Mouse (Mus musculus) 3134 (cell line): Measurements from ENCODE around the gene Nedd8.

Experiments used
- DNase-seq: peaks from one replicate; pipeline ENCODE4 v3.0.0-alpha.2; 2011; ENCODE audit warnings: low spot score; ENCODE audit not compliant: insufficient read length; ENCODE audit errors: extremely low read depth

Gene Nedd8

GRCm38 (mm10) chr14:55671486-55671832, 465 bp downstream of the Nedd8 start:
- no peak for DNase-seq

- no peak for DNase-seq
These were observed 11.3 kb downstream of the Nedd8 start for GRCm38 (mm10) chr14:55660636-55661035.

GRCm38 (mm10) chr14:55659960-55660573, 11.9 kb downstream of the Nedd8 start, which contains the start of gene Mdp1:
Gene Mdp1 (minus strand): TSS chr14:55660508.
- peak; percentile 81 for DNase-seq

GRCm38 (mm10) chr14:55658011-55658410, 13.9 kb downstream of the Nedd8 start:
- no peak for DNase-seq

DNA sequence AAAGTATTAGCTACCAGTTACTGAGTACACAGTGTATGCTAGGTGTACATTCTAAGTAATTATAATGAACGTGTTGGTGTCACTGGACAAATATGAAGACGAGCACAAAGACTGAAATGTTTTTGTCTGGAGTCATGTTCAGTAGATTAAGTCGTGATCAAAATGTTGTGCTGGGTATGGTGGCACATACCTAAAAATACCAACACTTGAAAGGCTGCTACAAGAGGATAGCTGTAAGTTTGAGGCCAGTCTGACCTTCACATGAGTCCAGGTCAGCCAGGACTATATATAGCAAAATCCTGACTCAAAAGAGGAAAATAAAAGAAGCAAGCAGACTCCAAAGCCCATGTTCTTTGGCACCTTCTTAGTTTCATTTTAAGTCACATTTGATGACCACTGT, 15.0 kb downstream of the Nedd8 start:
- DNase-seq = no peak

DNA sequence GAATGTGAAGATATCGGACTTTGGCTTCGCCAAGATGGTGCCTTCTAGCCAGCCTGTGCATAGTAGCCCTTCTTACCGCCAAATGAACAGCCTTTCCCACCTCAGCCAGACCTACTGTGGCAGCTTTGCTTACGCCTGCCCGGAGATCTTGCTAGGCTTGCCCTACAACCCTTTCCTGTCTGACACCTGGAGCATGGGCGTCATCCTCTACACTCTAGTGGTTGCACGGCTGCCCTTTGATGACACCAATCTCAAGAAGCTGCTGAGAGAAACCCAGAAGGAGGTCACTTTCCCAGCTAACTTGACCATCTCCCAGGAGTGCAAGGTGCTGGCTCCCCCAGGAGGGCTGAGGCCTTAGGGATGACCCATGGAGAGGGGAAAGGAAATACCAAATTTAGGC, 20.4 kb downstream of the Nedd8 start:
- DNase-seq = no peak

DNA sequence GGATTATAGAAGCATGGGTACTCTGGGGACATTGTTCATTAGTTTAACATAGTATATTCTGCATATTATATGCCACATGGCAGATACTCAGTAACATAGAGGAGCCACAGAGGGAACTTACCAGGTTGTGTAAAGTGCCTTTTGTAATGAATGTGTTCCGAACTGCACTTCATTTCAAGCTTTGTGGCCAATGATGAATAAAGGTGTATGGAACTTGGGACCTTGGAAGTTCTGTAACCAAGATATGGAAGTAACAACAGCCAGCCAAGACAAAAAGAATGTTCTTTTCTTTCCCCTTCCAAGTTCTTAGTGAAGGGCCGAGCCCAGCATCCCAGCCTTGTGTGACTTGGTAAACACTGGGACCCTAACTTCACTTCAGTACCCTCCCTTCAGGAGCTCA, 22.0 kb downstream of the Nedd8 start, which contains the start of gene Tssk4:
Tssk4 (plus strand) TSS at position 301 of the 400 bp plus-strand sequence.
- no peak for DNase-seq

- no peak for DNase-seq
These were observed 27.5 kb downstream of the Nedd8 start for GRCm38 (mm10) chr14:55644261-55644888.

DNA sequence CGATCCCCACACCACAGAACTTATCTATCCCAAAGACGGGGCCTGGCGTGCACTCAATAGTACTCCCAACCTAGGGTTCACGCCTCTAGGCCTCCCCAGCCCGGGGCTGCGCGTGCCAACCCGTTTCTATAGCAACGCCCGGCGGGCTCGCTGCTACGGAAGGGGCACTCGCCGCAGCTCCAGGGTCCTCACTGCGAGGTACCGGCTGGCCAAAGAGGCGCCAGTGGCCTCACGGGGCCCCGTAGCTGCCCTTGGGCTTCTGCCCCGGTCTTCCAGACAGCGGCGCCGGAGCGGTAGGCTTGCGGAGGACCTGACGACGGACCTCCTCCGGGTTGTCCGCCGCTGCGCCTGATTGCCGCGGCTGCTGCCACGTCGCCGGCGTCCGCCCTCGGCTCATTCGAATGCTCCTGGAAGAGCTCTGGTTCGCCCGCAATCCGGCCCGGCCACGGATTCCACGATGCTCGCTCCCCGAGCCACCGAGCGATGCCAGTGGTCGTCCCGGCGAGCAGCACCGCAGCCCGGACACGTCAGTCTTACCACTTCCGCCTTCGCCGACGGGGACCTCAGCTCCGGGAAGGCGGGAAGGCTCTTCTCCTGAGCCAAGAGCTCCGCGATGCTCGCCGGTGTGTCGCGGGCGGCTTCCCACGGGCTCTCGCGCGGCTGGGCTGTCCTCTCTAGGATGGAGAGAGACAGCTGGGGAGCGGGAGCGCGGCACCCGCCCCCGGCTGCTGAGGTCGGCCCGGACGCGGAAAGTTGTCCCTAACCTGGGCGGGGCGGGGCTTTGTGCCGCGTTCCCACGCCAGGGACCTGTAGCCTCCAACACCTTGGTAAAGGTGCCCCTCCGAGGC, 28.6 kb downstream of the Nedd8 start, which contains the start of gene Tm9sf1:
Tm9sf1 (minus strand) TSS at position 747 of the 848 bp plus-strand sequence.
- peak; percentile 96 for DNase-seq

DNA sequence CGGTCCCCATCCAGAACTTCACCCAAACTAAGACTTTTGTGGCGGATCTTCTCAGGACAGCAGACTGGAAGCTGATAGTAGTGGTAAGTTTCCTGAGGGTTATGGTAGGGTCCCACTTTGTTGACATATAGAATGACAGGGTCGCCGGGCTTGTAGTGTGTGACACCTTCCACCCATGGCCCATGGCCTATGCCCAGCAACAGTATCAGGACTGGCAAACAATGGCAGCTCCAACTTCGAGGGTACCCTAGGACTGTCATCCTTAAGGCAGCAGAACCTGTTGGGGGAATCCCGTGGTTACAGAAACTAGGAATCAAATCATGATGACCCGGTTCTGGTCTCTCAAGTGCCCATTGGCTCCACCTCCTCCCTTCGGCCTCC, 29.3 kb downstream of the Nedd8 start:
- DNase-seq = no peak

DNA sequence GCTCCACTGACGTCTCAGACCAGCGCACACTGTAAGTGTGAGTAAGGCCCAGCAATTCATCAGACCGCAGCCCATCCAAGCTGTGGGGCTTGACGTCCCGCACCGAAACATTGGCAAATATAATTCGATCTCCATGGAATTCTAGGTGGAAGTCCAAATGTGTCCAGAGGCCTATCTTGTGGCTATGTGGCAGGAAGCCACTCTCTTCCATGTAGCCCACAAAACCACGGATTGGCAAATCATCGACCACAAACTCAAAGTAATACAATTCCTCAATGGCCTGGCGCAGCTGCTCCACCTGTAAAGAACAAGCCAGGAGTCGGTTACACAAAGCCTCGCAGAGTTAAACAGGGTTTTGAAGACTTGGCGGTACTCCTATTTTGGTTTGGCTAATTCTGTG, 30.6 kb downstream of the Nedd8 start:
- DNase-seq = no peak

DNA sequence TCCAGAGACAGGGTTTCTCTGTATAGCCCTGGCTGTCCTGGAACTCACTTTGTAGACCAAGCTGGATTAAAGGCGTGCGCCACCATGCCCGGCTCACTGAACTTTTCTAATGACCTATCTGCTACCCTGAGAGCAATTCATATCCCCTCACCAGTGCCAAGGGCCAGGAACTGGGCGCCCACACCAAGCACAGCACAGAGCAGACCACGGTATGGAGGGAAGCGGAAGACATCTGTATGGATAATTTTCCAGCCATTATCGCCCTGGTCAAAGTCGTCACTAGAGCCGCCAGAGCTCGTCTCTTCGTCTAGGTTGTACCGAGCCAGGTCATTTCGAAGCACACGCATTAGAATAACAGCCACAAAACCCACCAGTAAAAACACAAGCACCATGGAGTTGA, 31.1 kb downstream of the Nedd8 start:
- DNase-seq = no peak

- no peak for DNase-seq
These were observed 34.1 kb downstream of the Nedd8 start, which contains the start of gene Gm49378 for GRCm38 (mm10) chr14:55637795-55638194. Gene Gm49378 (minus strand): TSS chr14:55637895.

DNA sequence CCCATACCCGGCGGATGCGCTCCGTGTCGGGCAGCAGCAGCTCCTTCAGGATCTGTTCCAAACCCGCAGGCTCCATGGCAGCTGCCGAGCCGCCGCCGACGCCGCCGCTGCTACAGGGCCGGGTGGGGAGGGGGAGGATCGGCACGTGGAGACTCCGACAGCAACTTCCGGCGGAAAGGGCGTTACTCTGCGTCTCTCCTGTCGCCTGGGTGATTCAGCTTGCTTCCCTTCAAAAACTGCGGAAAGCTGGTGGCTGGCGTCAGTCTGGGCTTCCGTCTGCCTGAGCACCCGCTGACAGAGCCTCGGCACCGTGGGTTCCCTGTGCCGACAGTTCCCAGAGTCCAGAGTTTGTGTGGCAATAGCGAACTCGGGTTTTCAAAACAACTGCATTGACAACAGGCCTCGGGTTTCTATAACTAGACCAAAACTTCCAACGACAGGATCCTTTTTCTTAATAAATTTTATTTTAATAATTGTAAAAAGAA, 36.4 kb downstream of the Nedd8 start, which contains the start of gene Ipo4:
Ipo4 (minus strand) TSS at position 435 of the 485 bp plus-strand sequence.
- DNase-seq = peak; percentile 93

- no peak for DNase-seq
These were observed 36.9 kb downstream of the Nedd8 start for GRCm38 (mm10) chr14:55634874-55635522.

DNA sequence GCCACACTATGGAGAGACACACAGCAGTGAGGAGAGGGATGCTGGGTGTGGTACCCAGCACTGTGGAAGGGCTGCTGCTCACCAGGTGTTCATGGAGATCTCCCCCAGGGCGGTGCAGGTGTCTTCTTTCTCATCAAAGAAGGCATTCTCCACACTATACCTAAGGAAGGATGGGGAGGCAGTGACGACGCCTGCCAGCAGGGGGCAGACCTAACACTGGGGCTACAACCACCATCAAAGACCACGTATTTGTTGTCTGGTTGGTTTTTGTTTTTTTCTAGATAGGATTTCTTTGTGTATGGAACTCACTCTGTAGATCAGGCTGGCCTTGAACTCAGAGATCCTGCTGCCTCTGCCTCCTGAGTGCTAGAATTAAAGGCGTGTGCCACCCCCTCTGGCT, 42.6 kb downstream of the Nedd8 start:
- no peak for DNase-seq

- DNase-seq = no peak
These were observed 43.7 kb downstream of the Nedd8 start for GRCm38 (mm10) chr14:55628077-55628827.

DNA sequence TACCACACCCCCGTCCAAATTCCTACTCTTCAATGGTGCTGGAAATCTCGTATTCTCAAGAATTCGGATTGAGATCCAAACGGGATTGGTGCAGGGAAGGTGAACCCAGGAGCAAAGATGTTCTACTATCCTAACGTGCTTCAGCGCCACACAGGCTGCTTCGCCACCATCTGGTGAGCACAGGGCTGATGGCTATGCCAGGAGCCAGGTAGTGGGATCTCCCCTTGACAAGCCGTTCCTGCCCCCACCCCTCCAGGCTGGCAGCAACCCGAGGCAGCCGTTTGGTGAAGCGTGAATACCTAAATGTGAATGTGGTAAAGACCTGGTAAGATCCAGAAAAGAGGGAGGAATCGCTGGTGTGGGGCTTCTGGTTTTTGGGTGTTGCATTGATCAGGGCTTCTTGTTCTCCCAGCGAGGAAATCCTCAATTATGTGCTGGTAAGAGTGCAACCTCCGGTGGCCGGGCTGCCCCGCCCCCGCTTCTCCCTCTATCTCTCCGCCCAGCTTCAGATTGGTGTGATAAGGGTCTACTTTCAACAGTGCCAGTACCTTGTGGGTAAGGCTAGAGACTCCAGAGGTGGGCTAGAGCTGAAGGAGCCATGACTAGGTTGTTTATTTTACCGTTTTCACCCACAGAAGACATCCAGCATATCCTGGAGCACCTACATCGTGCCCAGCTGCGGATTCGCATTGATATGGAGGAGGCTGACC, 53.3 kb downstream of the Nedd8 start:
- no peak for DNase-seq

DNA sequence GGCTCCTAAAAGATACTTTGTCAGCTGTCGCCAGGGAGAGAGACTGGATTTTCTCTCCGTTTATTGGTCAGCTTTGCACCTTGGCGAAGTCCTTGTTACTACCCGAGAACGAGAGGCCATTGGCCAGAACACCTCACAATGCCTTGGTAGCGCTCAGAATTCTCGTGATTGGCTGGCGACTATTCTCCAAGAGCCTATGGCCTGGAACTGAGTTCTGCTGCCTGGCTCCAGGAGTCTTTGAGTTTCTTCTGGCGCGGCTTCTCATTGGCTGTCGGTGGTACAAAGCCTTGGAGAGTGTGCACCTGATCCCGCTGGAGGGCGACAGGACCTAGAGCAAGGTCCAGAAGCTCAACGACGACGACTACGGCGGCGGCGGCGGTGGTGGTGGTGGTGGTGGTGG, 54.1 kb downstream of the Nedd8 start, which contains the start of gene Rec8:
Rec8 (plus strand) TSS at position 216 of the 400 bp plus-strand sequence.
- no peak for DNase-seq
